Mouse (Mus musculus) heart, embryonic 13.5 days (tissue): ENCODE measurements around the gene Slc8a1. TPM values are rescaled to one million over a fixed set of nuclear protein-coding genes. Genes with fewer than 3 reads are reported as not detected.

Experiments used
- ATAC-seq: fragments of 200-750 bp; cut with Nextera tagmentation; 2 replicates; pipeline ENCODE4 v1.8.0; 2017; ENCODE audit warnings: moderate TSS enrichment; ENCODE audit not compliant: insufficient number of reproducible peaks, low FRiP score, low TSS enrichment; ENCODE audit errors: extremely low read depth
- H3K27ac ChIP-seq: fragments of 300-500 bp; sonication (generic); replicated peaks from 2 replicates; pipeline ENCODE4 v1.5.1; 2015; ENCODE audit warnings: moderate library complexity, mild to moderate bottlenecking, inconsistent platforms
- H3K27me3 ChIP-seq: fragments of 300-500 bp; sonication (generic); replicated peaks from 2 replicates; pipeline ENCODE4 v1.6.1; 2015; ENCODE audit warnings: mild to moderate bottlenecking, inconsistent platforms
- H3K36me3 ChIP-seq: fragments of 300-500 bp; sonication (generic); 2 replicates; pipeline ENCODE4 v1.6.1; 2015; ENCODE audit warnings: mild to moderate bottlenecking, inconsistent platforms
- H3K4me1 ChIP-seq: fragments of 300-500 bp; sonication (generic); 2 replicates; pipeline ENCODE4 v1.6.1; 2015; ENCODE audit warnings: inconsistent platforms
- H3K4me2 ChIP-seq: fragments of 300-500 bp; sonication (generic); 2 replicates; pipeline ENCODE4 v1.6.1; 2015; ENCODE audit warnings: inconsistent platforms, mild to moderate bottlenecking, moderate library complexity
- H3K4me3 ChIP-seq: fragments of 300-500 bp; sonication (generic); 2 replicates; pipeline ENCODE4 v1.5.1; 2015; ENCODE audit warnings: moderate library complexity, mild to moderate bottlenecking, inconsistent platforms
- H3K9ac ChIP-seq: fragments of 300-500 bp; sonication (generic); 2 replicates; pipeline ENCODE4 v1.6.1; 2015; ENCODE audit warnings: inconsistent platforms, mild to moderate bottlenecking, moderate library complexity
- H3K9me3 ChIP-seq: fragments of 300-500 bp; sonication (generic); 2 replicates; pipeline ENCODE4 v1.6.1; 2016; ENCODE audit warnings: inconsistent platforms
- WGBS: fragments of 180-500 bp; shearing (Covaris S2); methylation state at CpG from one replicate; pipeline ENCODE4 v1.1.7; 2015; ENCODE audit warnings: mixed read lengths; 5-methylcytosine and 5-hydroxymethylcytosine counted together
- polyA plus RNA-seq: library from polyadenylated mRNA; unstranded; fragments of >200 nt; fragmentation: Nextera tagmentation; extraction: Ambion mirVana; gene quantifications from 2 replicates; pipeline ENCODE4 v1.2.1, GENCODE M21; 2015

Gene Slc8a1
- polyA plus RNA-seq, 1 experiment from 2014 or later: 67.6 TPM

GRCm38 (mm10) chr17:81669816-81670691 lies 68.1 kb downstream of the Slc8a1 start:
- Histone ChIP-seq H3K4me2 (peak overlapping the region; percentile 80), H3K36me3 (peaks cover 22% of the 10 kb centered on the region), H3K27ac (peak overlapping the region; percentile 91), H3K9ac (peak overlapping the region; percentile 89), H3K4me1 (peaks cover 82% of the 10 kb centered on the region), H3K27me3 (peaks cover 11% of the 10 kb centered on the region), H3K9me3 (no peaks in the 10 kb centered on the region), H3K4me3 (peak overlapping the region; percentile 71)
- under 1% methylated on average over 27 of the region's 84 CpGs for WGBS
- ATAC-seq: peak; percentile 39; the same call in 1 of the 2 replicates

- Histone ChIP-seq H3K9me3 (no peaks in the 10 kb centered on the region), H3K9ac (peak overlapping the region; percentile 89), H3K27ac (peak overlapping the region; percentile 91), H3K4me2 (peak overlapping the region; percentile 80), H3K36me3 (peaks cover 18% of the 10 kb centered on the region), H3K4me1 (peaks cover 86% of the 10 kb centered on the region), H3K27me3 (peaks cover 11% of the 10 kb centered on the region), H3K4me3 (peak overlapping the region; percentile 71)
- ATAC-seq: peak; percentile 39; the same call in 1 of the 2 replicates
- 7% methylated on average over 22 of the region's 22 CpGs for WGBS
These were observed 68.9 kb downstream of the Slc8a1 start for GRCm38 (mm10) chr17:81669062-81669815.

- Histone ChIP-seq H3K36me3 (peaks cover 20% of the 10 kb centered on the region), H3K4me1 (peaks cover 83% of the 10 kb centered on the region), H3K27ac (peak overlapping the region; percentile 91), H3K9me3 (no peaks in the 10 kb centered on the region), H3K9ac (peak overlapping the region; percentile 89), H3K4me2 (peak overlapping the region; percentile 80), H3K27me3 (peaks cover 11% of the 10 kb centered on the region), H3K4me3 (peak overlapping the region; percentile 71)
- 10% methylated on average over 2 of the region's 2 CpGs for WGBS
- no peak for ATAC-seq
These were observed 69.7 kb downstream of the Slc8a1 start for GRCm38 (mm10) chr17:81668466-81668865.

GRCm38 (mm10) chr17:81667935-81668334 lies 70.2 kb downstream of the Slc8a1 start:
- Histone ChIP-seq H3K36me3 (peaks cover 19% of the 10 kb centered on the region), H3K4me3 (peak overlapping the region; percentile 22), H3K9me3 (no peaks in the 10 kb centered on the region), H3K9ac (peak overlapping the region; percentile 89), H3K4me1 (peaks cover 82% of the 10 kb centered on the region), H3K4me2 (peak overlapping the region; percentile 80), H3K27me3 (peaks cover 11% of the 10 kb centered on the region), H3K27ac (peak overlapping the region; percentile 91; the same call in 1 of the 2 replicates)
- ATAC-seq: no peak
- WGBS: 58% methylated on average over 2 of the region's 2 CpGs

- H3K4me2 ChIP-seq: 0 out of 2 replicates have a peak overlapping the region, but pooled peaks have one; percentile 80
- no peak overlapping the region for H3K4me3 ChIP-seq
- WGBS: 27% methylated on average over 2 of the region's 2 CpGs
- H3K36me3 ChIP-seq: peaks cover 18% of the 10 kb centered on the region
- 0 out of 2 replicates have a peak, but pooled peaks cover 4% of the 10 kb centered on the region for H3K27me3 ChIP-seq
- no peak overlapping the region for H3K27ac ChIP-seq
- peaks cover 74% of the 10 kb centered on the region for H3K4me1 ChIP-seq
- ATAC-seq: no peak
- H3K9me3 ChIP-seq: no peaks in the 10 kb centered on the region
- no peak overlapping the region; the same call in 1 of the 2 replicates for H3K9ac ChIP-seq
These were observed 71.6 kb downstream of the Slc8a1 start for GRCm38 (mm10) chr17:81666551-81666950.

- WGBS: 49% methylated on average over 4 of the region's 4 CpGs
- Histone ChIP-seq H3K4me2 (no peak overlapping the region; the same call in 1 of the 2 replicates), H3K9me3 (no peaks in the 10 kb centered on the region), H3K4me3 (no peak overlapping the region), H3K27ac (0 out of 2 replicates have a peak overlapping the region, but pooled peaks have one; percentile 28), H3K27me3 (no peaks in the 10 kb centered on the region), H3K36me3 (peaks cover 22% of the 10 kb centered on the region), H3K4me1 (peaks cover 63% of the 10 kb centered on the region), H3K9ac (no peak overlapping the region)
- ATAC-seq: no peak
These were observed 73.3 kb downstream of the Slc8a1 start for GRCm38 (mm10) chr17:81664916-81665315.

GRCm38 (mm10) chr17:81657828-81658227 lies 80.3 kb downstream of the Slc8a1 start:
- Histone ChIP-seq H3K36me3 (peaks cover 20% of the 10 kb centered on the region), H3K9ac (no peak overlapping the region), H3K4me1 (peaks cover 38% of the 10 kb centered on the region), H3K4me3 (no peak overlapping the region), H3K4me2 (no peak overlapping the region), H3K27me3 (no peaks in the 10 kb centered on the region), H3K9me3 (no peaks in the 10 kb centered on the region), H3K27ac (no peak overlapping the region)
- ATAC-seq: no peak
- WGBS: 32% methylated on average over 1 of the region's 1 CpGs

- no peak overlapping the region for H3K4me2 ChIP-seq
- ATAC-seq: no peak
- H3K9me3 ChIP-seq: no peaks in the 10 kb centered on the region
- H3K4me1 ChIP-seq: peaks cover 55% of the 10 kb centered on the region
- peaks cover 15% of the 10 kb centered on the region for H3K36me3 ChIP-seq
- 75% methylated on average over 2 of the region's 2 CpGs for WGBS
- H3K9ac ChIP-seq: no peak overlapping the region
- H3K4me3 ChIP-seq: no peak overlapping the region
- H3K27me3 ChIP-seq: no peaks in the 10 kb centered on the region
- peak overlapping the region; percentile 25; the same call in 1 of the 2 replicates for H3K27ac ChIP-seq
These were observed 83.6 kb downstream of the Slc8a1 start for GRCm38 (mm10) chr17:81654548-81654947.

- Histone ChIP-seq H3K9ac (no peak overlapping the region), H3K27ac (no peak overlapping the region), H3K36me3 (peaks cover 30% of the 10 kb centered on the region), H3K9me3 (no peaks in the 10 kb centered on the region), H3K4me3 (no peak overlapping the region), H3K4me1 (peaks cover 53% of the 10 kb centered on the region), H3K4me2 (no peak overlapping the region), H3K27me3 (no peaks in the 10 kb centered on the region)
- 24% methylated on average over 1 of the region's 1 CpGs for WGBS
- no peak for ATAC-seq
These were observed 85.2 kb downstream of the Slc8a1 start for GRCm38 (mm10) chr17:81652958-81653357.

GRCm38 (mm10) chr17:81636822-81637221 lies 101.4 kb downstream of the Slc8a1 start:
- Histone ChIP-seq H3K4me2 (no peak overlapping the region), H3K4me1 (peaks cover 37% of the 10 kb centered on the region), H3K36me3 (peaks cover 30% of the 10 kb centered on the region), H3K9me3 (no peaks in the 10 kb centered on the region), H3K4me3 (no peak overlapping the region), H3K9ac (no peak overlapping the region), H3K27ac (no peak overlapping the region), H3K27me3 (no peaks in the 10 kb centered on the region)
- WGBS: 63% methylated on average over 2 of the region's 2 CpGs
- no peak for ATAC-seq

- H3K4me3 ChIP-seq: no peak overlapping the region
- 57% methylated on average over 2 of the region's 2 CpGs for WGBS
- H3K4me2 ChIP-seq: no peak overlapping the region
- no peak for ATAC-seq
- H3K9me3 ChIP-seq: no peaks in the 10 kb centered on the region
- no peak overlapping the region for H3K27ac ChIP-seq
- 0 out of 2 replicates have a peak, but pooled peaks cover 3% of the 10 kb centered on the region for H3K36me3 ChIP-seq
- peaks cover 12% of the 10 kb centered on the region for H3K4me1 ChIP-seq
- H3K27me3 ChIP-seq: no peaks in the 10 kb centered on the region
- H3K9ac ChIP-seq: no peak overlapping the region
These were observed 107.7 kb downstream of the Slc8a1 start for GRCm38 (mm10) chr17:81630471-81630870.
